Mouse (Mus musculus): ENCODE results near the gene Rspo4. TPM values are rescaled to one million over a fixed set of nuclear protein-coding genes. Genes with fewer than 3 reads are reported as not detected.
A peak's percentile ranks its signal among the peaks of the same experiment; 100 is the strongest.

Gene Rspo4
- total RNA-seq, 2 experiments from 2014 or later, result not detected

DNA sequence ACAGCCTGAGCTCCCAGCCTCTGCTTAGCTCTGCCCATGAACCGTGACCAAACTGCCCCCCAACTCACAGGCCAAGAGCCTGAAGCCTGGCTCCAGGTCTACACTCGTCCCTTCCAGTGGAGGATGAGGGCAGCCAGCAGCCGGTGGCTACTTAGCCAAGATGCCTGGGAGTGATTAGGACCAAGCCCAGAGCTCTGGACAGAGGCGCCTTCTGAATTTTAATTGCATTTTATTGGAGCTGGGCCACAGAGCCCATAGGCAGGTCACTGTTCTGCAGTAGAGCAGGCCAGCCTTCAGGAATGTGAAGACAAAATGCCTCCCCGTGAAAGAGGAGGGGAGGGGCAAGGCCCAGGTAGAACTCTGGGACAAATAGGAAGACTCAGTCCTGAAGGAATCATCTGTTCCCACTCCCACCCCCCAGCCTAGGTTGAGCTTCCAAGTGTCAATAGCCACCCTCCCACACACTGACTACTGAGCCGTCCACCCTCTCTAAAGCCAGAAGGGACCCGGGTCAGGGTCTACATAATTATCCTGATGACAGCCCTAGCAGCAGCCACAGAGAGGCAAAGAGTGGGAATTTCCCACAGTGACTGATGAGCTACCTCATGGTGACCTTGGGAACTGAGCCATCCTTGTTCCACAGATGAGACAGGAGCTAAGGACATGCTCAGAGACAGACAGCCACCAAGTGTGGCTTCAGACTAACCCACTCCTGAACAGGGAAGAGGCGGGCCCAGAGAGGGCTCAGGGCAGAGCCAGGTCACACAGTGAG is 51.7 kb downstream of the Rspo4 start:
- intact Hi-C loops (cut with DNase I), result no loop called here
- no peak overlapping the region for H3K27ac ChIP-seq
- DNase-seq, result no peak
- H3K4me3 ChIP-seq, result no peak overlapping the region
- no peak for TF ChIP-seq CTCF (IDR thresholded peaks at IDR 0.05)

DNA sequence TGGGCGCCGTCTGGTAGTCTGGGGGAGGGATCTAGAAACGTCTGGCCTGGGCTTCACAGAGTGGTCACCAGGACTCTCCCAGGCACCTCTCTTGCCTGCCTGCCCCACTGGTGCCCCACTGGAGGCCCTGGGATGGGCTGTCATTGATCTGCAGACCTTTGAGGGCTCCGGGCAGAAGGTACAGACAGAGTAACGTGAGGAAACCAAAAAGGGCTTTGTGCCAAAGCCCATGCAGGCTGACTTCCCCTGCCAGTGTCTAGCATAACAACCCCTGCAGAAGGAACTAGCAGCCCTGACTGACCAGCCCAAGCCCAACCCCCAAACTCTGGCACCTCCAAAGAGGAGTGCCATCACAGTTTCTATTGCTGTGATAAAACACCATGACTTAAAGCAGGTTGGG is 53.2 kb downstream of the Rspo4 start:
- Histone ChIP-seq H3K27ac (no peak overlapping the region), H3K4me3 (no peak overlapping the region)
- DNase-seq, result no peak
- TF ChIP-seq CTCF (IDR thresholded peaks at IDR 0.05), result no peak
- intact Hi-C loops (cut with DNase I), result no loop called here

DNA sequence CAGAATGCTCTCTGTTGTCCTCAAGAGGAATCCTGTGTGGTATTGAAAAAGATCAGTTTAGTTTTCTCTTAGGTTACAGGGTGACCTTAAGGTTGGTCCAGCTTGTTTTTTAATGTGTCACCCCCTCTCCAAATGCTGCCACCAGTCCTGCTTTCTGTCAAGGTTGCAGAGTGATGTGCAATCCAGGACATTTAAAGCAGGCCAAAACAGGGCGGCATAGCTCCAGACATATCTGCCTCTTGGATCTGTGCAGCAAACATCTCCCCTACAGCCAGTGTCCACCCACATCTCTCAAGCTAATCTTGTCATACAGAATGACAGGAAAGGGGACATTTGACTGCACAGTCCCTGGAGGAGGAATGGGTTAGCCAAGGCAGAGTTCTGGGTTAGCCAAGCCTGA is 55.4 kb downstream of the Rspo4 start:
- DNase-seq, result no peak
- TF ChIP-seq CTCF (IDR thresholded peaks at IDR 0.05), result no peak
- no peak overlapping the region for H3K4me3 ChIP-seq
- intact Hi-C loops (cut with DNase I), result no loop called here
- no peak overlapping the region for H3K27ac ChIP-seq

DNA sequence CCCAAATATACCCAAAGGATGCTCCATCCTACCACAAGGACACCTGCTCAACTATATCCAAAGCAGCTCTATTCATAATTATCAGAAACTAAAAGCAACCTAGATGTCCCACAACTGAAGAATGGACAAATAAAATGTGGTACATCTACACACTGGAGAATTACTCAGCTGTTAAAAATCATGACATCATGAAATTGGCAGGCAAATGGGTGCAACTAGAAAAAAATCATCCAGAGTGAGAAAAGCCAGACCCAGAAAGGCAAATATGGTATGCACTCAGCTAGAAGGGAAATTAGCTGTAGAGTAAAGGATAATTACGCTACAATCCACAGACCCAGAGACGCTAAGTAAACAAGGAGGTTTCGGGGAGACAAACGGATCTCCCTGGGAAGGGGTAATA is 58.1 kb downstream of the Rspo4 start:
- H3K27ac ChIP-seq, result no peak overlapping the region
- TF ChIP-seq CTCF (IDR thresholded peaks at IDR 0.05), result no peak
- intact Hi-C loops (cut with DNase I), result no loop called here
- no peak overlapping the region for H3K4me3 ChIP-seq
- no peak for DNase-seq

DNA sequence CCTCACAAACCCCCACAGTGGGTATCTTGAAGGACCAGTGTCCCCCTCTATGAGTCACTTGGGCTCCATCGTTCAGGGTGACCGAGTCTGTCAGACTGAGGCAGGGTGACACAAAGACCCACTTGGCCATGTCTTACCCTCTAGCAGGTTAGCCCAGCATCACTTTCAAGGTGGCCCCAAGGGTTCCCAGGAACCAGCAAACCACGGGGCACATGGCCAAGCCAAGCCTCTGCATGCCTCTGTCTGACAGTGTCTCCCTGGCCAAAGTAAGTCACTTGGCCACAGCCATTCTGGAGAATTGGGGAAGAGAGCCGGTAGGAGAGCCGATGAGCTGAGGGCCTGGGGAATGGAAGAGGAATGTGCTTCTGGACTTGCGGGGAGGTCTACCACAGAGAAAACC is 60.5 kb downstream of the Rspo4 start:
- H3K4me3 ChIP-seq, result no peak overlapping the region
- DNase-seq, result no peak
- TF ChIP-seq CTCF (IDR thresholded peaks at IDR 0.05), result no peak
- H3K27ac ChIP-seq, result no peak overlapping the region
- intact Hi-C loops (cut with DNase I), result no loop called here

DNA sequence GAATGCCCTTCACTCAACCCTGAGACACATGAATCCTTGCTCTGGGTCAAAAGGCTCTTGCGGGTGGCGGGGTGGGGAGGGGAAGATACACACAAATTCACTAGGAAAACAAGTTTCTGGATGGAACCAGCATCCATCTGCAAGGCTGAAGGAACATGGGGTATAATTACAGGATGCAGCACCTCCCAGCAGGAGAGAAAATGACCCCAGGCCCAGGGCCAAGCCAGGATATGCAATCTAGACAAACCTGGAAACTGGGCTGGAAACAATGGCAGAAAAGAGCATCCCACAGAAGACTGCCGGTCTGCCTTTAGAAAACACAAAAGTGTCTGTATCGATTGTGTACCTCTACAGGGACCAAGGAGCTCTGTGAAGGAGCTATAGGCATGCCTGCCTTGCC is 61.2 kb downstream of the Rspo4 start:
- H3K27ac ChIP-seq, result no peak overlapping the region
- intact Hi-C loops (cut with DNase I), result no loop called here
- no peak overlapping the region for H3K4me3 ChIP-seq
- DNase-seq, result peak; percentile 6
- no peak for TF ChIP-seq CTCF (IDR thresholded peaks at IDR 0.05)

DNA sequence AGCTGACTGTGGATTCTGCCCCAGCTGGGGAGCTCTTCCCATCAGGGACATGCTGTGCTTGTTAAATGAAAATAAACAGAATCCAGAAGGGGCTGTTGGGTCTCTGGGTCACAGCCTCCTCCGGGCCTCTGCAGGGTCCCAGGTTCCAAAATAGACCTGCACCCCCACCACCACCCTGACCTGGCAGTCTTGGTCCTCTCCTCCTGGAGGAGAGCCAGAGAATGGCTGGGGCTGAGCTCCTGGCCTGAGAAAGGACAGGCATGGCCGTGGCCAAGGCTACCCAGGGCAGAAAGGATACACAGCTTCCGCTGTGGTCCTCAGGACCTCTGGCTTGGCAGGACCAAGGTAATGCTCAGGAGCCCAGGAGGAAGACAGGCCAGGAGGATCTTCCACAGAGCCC is 61.9 kb downstream of the Rspo4 start:
- Histone ChIP-seq H3K4me3 (no peak overlapping the region), H3K27ac (no peak overlapping the region)
- intact Hi-C loops (cut with DNase I), result no loop called here
- TF ChIP-seq CTCF (IDR thresholded peaks at IDR 0.05), result no peak
- DNase-seq, result peak; percentile 10

DNA sequence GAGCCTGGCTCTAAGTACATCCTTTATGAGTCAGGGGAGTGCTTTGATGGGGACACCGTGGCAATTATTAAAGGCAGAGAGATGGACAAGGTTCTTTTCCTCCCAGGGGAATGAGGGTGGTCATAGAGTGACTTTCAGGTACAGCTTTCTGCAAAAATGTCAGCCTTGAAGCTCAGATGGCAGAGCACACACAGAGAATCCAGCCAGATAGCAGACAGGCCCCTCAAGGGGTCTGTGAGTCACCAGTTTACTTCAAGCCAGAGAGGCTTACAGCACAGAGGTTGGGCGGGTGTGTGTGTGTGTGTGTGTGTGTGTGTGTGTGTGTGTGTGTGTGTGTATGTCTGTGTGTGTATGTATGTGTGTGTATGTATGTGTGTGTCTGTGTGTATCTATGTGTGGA is 64.3 kb downstream of the Rspo4 start:
- intact Hi-C loops (cut with DNase I), result no loop called here
- Histone ChIP-seq H3K27ac (no peak overlapping the region), H3K4me3 (no peak overlapping the region)
- no peak for TF ChIP-seq CTCF (IDR thresholded peaks at IDR 0.05)
- DNase-seq, result peak; percentile 8

DNA sequence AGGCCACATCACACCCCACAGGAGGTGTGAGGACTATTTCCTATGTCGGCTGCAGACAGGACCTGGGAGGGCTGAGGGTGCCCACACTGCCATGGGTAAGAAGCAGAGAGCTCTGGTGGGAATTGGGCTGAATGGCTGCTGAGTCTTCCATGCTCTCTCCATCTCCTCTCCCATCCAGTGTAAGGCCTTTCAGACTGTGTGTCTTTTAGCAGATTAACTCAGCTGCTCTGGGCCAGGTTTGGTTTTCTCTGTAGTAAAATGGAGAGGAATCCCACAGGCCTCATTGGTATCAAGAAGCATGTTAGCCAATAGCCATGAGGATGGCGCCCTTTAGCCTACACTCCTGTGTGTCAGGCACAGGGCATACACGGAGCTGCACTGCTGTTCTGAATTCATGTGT is 66.7 kb downstream of the Rspo4 start:
- H3K4me3 ChIP-seq, result no peak overlapping the region
- DNase-seq, result no peak
- H3K27ac ChIP-seq, result no peak overlapping the region
- intact Hi-C loops (cut with DNase I), result no loop called here
- TF ChIP-seq CTCF (IDR thresholded peaks at IDR 0.05), result no peak

DNA sequence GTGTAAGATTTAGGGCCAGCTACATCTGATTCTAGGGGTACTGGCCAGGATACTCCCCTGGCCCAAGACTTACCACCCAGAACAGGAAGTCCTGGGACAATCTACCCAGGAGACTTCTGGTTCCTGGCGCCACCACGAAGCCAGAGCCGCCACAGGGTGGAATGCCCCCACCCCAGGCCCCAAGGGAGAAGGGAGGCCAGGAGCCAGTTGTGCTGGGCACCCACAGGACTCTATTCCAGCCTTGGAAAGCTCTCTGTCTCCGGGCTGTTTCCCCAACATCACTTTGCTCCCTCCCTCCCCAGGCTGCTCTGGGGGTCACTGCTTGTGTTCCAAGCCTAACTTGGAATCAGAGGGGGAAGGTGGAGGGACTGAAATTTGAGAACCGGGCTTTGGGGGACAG is 67.8 kb downstream of the Rspo4 start:
- no peak for TF ChIP-seq CTCF (IDR thresholded peaks at IDR 0.05)
- H3K27ac ChIP-seq, result 0 out of 2 replicates have a peak overlapping the region, but pooled peaks have one; percentile 31
- DNase-seq, result peak; percentile 18

DNA sequence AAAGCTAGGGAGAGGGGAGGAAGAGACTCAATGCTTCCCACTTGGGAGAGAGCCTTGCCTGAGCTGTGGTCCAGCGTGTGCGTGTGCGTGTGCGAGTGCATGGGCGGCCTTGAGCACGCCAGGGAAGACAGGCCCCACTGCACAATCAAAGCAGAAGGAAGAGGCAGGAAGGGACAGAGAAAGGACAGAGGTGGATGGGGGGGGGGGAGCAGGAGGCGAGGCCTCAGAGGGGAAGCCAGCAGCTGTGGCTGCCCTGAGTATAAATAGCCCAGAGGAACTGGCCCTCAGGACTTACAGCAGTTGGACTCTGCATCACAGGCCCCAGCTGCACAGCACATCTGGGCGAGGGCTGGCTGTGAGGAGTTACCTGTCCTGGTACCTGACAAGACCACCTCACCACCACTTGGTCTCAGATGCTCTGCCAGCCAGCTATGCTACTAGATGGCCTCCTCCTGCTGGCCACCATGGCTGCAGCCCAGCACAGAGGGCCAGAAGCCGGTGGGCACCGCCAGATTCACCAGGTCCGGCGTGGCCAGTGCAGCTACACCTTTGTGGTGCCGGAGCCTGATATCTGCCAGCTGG is 68.3 kb downstream of the Rspo4 start, which contains the start of gene Angpt4:
Gene Angpt4 (plus strand): TSS at position 292 of the 582 bp plus-strand sequence.
- DNase-seq, result peak; percentile 35
- no peak within 1 kb of the TSS for H3K4me3 ChIP-seq
- TF ChIP-seq CTCF (IDR thresholded peaks at IDR 0.05), result no peak
- H3K27ac ChIP-seq, result 0 out of 2 replicates have a peak within 1 kb of the TSS, but pooled peaks have one; percentile 31
- intact Hi-C loops (cut with DNase I), result no loop called here

More for the DNA sequence above, 67.8 kb downstream of the Rspo4 start:
- intact Hi-C loops (cut with DNase I), result no loop called here
- no peak overlapping the region for H3K4me3 ChIP-seq

DNA sequence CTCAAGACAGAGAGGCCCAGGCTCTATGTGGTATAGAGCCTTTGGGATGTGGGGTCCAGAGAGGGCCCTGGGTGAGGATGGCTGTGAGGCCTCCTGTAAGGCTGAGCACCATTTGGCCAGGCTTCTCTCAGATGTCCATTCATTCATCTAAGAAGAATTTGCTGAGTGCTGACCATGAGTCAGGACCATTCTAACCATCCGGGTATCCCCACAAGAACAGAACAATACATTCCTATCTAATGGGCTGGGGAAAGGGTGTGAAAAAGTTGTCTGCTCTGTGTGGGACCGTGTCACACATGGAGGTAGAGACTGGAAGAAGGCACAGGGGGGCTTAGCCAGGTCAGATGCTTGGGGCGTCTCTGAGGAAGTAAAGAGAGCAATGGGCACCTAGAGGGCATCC is 69.0 kb downstream of the Rspo4 start:
- no peak for DNase-seq
- Histone ChIP-seq H3K4me3 (no peak overlapping the region), H3K27ac (no peak overlapping the region)
- no peak for TF ChIP-seq CTCF (IDR thresholded peaks at IDR 0.05)
- intact Hi-C loops (cut with DNase I), result no loop called here

DNA sequence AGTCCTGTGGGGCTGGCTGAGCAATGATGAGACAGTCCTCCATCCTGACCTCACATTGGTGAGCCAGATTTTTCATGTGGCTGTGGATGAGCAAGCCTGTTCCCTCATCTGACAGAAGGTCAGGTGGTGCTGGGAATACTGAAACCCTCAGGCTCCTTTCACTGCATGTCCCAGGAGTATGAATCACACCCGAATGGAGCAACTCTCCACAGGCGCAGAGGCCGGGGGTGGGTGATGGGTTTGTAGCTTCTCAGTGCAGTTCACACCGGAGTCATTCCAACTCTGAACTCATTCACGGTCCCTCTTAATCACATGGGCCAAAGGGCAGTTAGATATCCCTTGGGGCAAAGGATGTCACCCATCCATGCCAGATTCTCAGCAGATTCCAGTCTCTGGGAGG is 71.4 kb downstream of the Rspo4 start:
- no peak for TF ChIP-seq CTCF (IDR thresholded peaks at IDR 0.05)
- intact Hi-C loops (cut with DNase I), result no loop called here
- H3K4me3 ChIP-seq, result no peak overlapping the region
- H3K27ac ChIP-seq, result no peak overlapping the region
- DNase-seq, result no peak

DNA sequence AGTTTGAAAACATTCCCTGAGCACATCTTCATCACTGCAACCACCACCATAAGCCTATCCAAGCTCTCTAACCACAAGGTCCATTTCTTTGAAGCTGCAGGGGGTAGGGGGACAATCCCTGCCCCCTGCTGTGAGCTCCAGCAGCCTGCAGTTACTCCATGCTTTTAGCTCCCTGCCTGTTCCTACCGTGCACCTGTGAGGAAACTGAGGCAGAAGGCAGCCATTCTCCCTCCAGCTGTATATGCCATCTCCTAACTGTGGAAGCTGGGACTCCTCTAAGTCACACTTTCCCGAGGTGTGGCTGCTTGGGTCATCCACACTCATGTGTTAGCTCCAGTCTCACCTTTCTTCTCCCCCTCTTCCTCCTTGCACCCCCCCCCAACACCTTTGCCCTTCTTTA is 72.4 kb downstream of the Rspo4 start:
- Histone ChIP-seq H3K4me3 (no peak overlapping the region), H3K27ac (no peak overlapping the region)
- intact Hi-C loops (cut with DNase I), result no loop called here
- no peak for TF ChIP-seq CTCF (IDR thresholded peaks at IDR 0.05)
- DNase-seq, result no peak
